Mouse (Mus musculus) G1E-ER4 (cell line): ENCODE data around the gene Dlgap4. TPM values are rescaled to one million over a fixed set of nuclear protein-coding genes. Genes with fewer than 3 reads are reported as not detected.

ENCODE experiments used
- GATA1 ChIP-seq: IDR thresholded peaks from one replicate; pipeline ENCODE4 v1.8.0; 2012; ENCODE audit warnings: low read length, inconsistent platforms
- polyA plus RNA-seq: library from polyadenylated mRNA; stranded (reverse); fragments of >175 nt; gene quantifications from 2 replicates; pipeline ENCODE4 v1.2.3, GENCODE M21; 2012

The Dlgap4 gene
- polyA plus RNA-seq, 1 experiment, result 63.0 TPM

DNA sequence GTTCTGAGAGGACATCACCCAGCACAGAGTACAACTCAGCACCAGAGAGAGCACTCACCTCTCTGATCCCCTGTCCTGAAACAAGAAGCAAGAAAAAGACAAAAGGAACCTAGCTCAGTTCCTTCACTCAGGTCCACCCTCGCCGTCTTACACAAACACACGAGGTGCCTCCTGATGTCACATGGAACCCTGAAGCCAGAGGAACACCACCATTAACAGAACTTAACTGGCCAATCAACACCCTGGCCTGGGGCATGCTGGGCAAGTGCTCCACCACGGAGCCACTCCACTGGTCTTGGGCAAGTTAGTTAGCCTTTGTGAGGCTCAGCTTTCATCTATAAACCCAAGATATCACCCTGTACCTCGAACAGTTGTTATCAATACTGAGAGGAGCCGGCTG is 193.4 kb downstream of the Dlgap4 start:
- TF ChIP-seq GATA1, result no peak

DNA sequence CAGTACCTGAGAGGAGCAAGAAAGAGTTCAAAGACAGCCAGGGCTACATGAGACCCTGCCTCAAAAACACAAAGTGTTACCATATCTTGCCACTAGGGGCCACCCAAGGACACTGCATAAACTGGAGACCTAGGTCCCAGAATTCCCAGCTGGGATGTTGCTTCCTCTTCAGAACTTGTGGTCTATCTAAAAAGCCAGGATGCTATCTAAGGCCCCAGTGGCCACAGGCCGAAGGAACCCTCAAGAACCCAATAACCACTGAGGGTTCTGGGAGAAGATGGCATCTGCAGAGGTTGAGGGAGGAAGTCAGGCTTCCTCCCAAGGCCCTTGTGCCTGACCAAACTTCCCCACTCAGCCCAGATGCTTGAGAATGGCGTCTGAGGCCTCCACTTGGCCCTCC is 196.1 kb downstream of the Dlgap4 start:
- no peak for TF ChIP-seq GATA1

- TF ChIP-seq GATA1, result no peak
Observed at GRCm38 (mm10) chr2:156810716-156811115, 197.2 kb downstream of the Dlgap4 start.

DNA sequence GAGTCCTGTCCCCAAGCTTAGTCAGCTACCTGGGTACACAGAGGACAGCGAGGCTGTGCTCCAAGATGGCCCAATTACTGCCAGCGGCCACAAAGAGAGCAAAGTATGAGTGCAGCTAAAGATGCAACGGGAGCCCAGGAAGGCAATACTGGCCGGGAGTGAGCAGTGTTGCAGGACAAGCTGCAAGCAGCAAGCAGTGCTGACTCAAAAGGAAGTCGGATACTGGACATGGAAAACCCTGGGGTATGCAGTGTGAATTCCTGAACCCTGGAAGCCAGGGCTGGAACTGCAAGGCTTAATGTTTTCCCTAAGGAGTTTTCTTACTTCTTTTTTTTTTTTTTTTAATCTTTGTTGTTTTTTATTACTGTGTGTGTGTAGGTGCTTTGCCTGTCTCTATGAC is 198.1 kb downstream of the Dlgap4 start:
- TF ChIP-seq GATA1, result no peak

Other genes with a start within 250 kb of the Dlgap4 start
- 0.02 and 0.18 TPM in 2 replicates for gene Epb41l1, start 192.8 kb upstream of the Dlgap4 start, polyA plus RNA-seq
- 16.3 and 30.2 TPM in 2 replicates for gene Aar2, start 66.1 kb upstream of the Dlgap4 start, polyA plus RNA-seq
- gene Myl9, start 161.7 kb downstream of the Dlgap4 start, polyA plus RNA-seq, result 0.09 and 0.21 TPM in 2 replicates
- 63.8 and 94.9 TPM in 2 replicates for gene Tgif2, start 226.3 kb downstream of the Dlgap4 start, polyA plus RNA-seq
- 0.05 and 0.08 TPM in 2 replicates for gene 4930518I15Rik, start 244.2 kb downstream of the Dlgap4 start, polyA plus RNA-seq
- 122 and 186 TPM in 2 replicates for gene Rab5if, start 249.4 kb downstream of the Dlgap4 start, polyA plus RNA-seq